Mouse (Mus musculus) testis, postnatal 14 days (tissue): Measurements from ENCODE around the gene Slc30a6.
"Not testable (repeated sequence)": the region's sequence is repeated elsewhere in the genome, so short reads cannot be mapped to it uniquely, and the experiment has no call there.

Source experiments
- DNase-seq: peaks from one replicate; pipeline ENCODE4 v3.0.0; 2021; ENCODE audit warnings: low spot score

Gene Slc30a6

GRCm38 (mm10) chr17:74449776-74450175 is 54.4 kb downstream of the Slc30a6 start:
- DNase-seq, result no peak

DNA sequence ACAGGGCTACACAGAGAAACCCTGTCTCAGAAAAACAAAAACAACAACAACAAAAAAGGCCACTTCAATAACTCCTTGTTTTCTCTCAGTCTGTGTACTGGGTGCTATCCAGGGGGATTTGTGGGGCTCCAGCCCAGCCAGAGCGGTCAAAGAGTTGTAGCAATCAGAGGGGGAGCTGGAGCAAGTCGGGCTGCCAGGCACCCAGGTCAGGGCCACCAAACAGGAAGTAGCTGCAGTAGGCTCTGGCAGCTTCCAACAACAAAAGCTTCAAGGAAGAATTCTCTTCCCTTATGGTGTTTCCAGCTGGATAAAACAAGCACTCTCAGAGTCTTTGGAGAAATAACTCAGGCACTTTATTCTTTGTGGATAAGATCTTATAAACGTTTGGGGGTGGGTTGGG is 58.5 kb downstream of the Slc30a6 start:
- DNase-seq, result no peak

GRCm38 (mm10) chr17:74454660-74455059 is 59.3 kb downstream of the Slc30a6 start:
- no peak for DNase-seq

DNA sequence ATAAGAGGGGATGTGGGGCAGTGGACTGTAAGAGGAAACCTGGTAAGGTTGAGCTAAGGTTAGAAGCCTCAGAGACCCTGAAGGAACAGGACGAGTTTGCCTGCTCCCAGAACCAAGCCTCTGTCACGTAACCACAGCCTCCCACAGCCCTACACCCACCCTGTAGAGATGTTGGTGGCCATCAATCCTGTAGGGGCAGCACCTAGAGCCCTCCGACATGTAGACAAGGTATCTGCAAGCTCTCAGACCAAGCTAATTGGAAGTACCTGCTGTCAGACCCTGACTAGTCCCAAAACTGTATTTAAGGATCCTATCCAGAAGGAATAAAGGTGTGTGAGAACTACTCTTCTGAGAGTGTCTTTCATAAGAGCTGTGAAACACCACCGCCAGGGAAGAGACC is 60.0 kb downstream of the Slc30a6 start:
- no peak for DNase-seq

GRCm38 (mm10) chr17:74456825-74457224 is 61.4 kb downstream of the Slc30a6 start:
- DNase-seq, result no peak

- no peak for DNase-seq
These were observed 62.7 kb downstream of the Slc30a6 start for GRCm38 (mm10) chr17:74457972-74458677.

DNA sequence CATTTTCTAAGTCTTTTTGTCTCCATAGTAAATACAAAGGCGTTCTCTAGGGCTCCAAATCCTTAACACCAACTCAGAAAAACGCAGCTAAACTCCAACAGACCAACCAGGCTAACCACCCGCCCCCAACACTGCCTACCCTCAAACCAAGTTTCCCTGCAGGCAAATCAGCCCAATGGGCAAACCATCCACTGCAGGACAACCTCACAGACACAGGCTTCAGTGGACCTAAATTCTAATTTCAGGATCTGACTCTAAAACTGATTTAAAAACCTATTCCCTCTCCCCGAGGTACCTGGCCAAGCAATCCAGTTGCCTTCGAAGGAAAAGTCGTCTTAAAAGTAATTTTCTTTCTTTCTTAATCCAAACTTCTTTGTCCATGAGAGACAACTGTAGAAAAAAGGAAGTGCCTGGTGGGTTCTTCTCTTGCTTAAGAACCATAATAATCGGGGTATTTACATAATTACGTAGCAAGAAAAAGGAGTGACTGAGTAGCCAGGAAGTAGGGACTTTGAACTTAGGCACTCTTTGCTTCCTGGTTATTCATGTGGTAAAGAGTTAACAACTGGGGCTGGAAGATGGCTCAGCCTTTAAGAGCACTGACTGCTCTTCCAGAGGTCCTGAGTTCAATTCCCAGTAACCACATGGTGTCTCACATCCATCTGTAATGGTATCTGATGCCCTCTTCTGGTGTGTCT is 63.5 kb downstream of the Slc30a6 start, which contains the start of gene Nlrc4:
Gene Nlrc4 (minus strand): TSS at position 432 of the 698 bp plus-strand sequence.
- no peak for DNase-seq

- no peak for DNase-seq
These were observed 68.1 kb downstream of the Slc30a6 start for GRCm38 (mm10) chr17:74463510-74463909.

GRCm38 (mm10) chr17:74467981-74468380 is 72.6 kb downstream of the Slc30a6 start:
- DNase-seq, result not testable (repeated sequence)

DNA sequence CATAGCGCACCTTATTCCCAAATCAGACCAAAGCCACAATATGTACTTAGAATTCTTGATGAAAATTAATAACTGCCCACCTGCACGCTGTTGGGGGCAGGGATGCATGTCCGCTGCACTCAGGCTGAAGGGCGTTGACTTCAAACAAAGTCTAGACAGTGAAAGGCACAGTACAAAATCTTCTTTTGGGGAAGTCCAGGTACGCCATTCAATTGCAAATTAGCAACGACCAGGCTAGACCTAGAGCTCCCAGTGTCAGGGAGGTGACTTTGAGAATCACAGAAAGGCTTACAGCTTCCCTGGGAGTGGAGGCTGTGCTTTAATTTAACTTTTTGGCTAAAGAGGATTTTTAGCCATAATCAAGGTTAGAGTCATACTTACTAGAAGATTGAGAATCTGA is 74.7 kb downstream of the Slc30a6 start:
- DNase-seq, result not testable (repeated sequence)
